Mouse (Mus musculus): ENCODE measurements around the gene Ctnna2. TPM values are rescaled to one million over a fixed set of nuclear protein-coding genes. Genes with fewer than 3 reads are reported as not detected.

Gene Ctnna2
- polyA plus RNA-seq, 1 experiment, result not detected

GRCm38 (mm10) chr6:77215322-77215721 is 764.2 kb downstream of the Ctnna2 start:
- TF ChIP-seq GATA1 (IDR thresholded peaks at IDR 0.05; ENCODE audit: low read length) (no peak), TAL1 (IDR thresholded peaks at IDR 0.05; ENCODE audit: low read length) (no peak)
- no peaks in the 10 kb centered on the region for H3K27me3 ChIP-seq (ENCODE audit: control insufficient read depth)
- no peaks in the 10 kb centered on the region for H3K4me1 ChIP-seq (ENCODE audit: control insufficient read depth)
- no peak overlapping the region for H3K4me3 ChIP-seq (replicated peaks)
- H3K36me3 ChIP-seq (ENCODE audit: control insufficient read depth), result no peaks in the 10 kb centered on the region
- no peaks in the 10 kb centered on the region for H3K9me3 ChIP-seq (ENCODE audit: control insufficient read depth, low read length)

GRCm38 (mm10) chr6:77213757-77214409 is 765.6 kb downstream of the Ctnna2 start:
- Histone ChIP-seq H3K9me3 (ENCODE audit: control insufficient read depth, low read length) (no peaks in the 10 kb centered on the region), H3K36me3 (ENCODE audit: control insufficient read depth) (no peaks in the 10 kb centered on the region), H3K4me1 (ENCODE audit: control insufficient read depth) (no peaks in the 10 kb centered on the region), H3K27me3 (ENCODE audit: control insufficient read depth) (no peaks in the 10 kb centered on the region), H3K4me3 (replicated peaks) (no peak overlapping the region)
- TF ChIP-seq GATA1 (IDR thresholded peaks at IDR 0.05; ENCODE audit: low read length) (no peak), TAL1 (IDR thresholded peaks at IDR 0.05; ENCODE audit: low read length) (no peak)

GRCm38 (mm10) chr6:77209929-77210328 is 769.6 kb downstream of the Ctnna2 start:
- no peaks in the 10 kb centered on the region for H3K27me3 ChIP-seq (ENCODE audit: control insufficient read depth)
- TF ChIP-seq TAL1 (IDR thresholded peaks at IDR 0.05; ENCODE audit: low read length), result no peak
- no peak for TF ChIP-seq GATA1 (IDR thresholded peaks at IDR 0.05; ENCODE audit: low read length)

GRCm38 (mm10) chr6:77209183-77209582 is 770.3 kb downstream of the Ctnna2 start:
- Histone ChIP-seq H3K4me1 (ENCODE audit: control insufficient read depth) (no peaks in the 10 kb centered on the region), H3K36me3 (ENCODE audit: control insufficient read depth) (no peaks in the 10 kb centered on the region), H3K27me3 (ENCODE audit: control insufficient read depth) (no peaks in the 10 kb centered on the region), H3K9me3 (ENCODE audit: control insufficient read depth, low read length) (no peaks in the 10 kb centered on the region), H3K4me3 (replicated peaks) (no peak overlapping the region)
- TF ChIP-seq GATA1 (IDR thresholded peaks at IDR 0.05; ENCODE audit: low read length), result no peak
- TF ChIP-seq TAL1 (IDR thresholded peaks at IDR 0.05; ENCODE audit: low read length), result no peak

More at GRCm38 (mm10) chr6:77209929-77210328, 769.6 kb downstream of the Ctnna2 start:
- no peaks in the 10 kb centered on the region for H3K4me1 ChIP-seq (ENCODE audit: control insufficient read depth)
- H3K9me3 ChIP-seq (ENCODE audit: control insufficient read depth, low read length), result no peaks in the 10 kb centered on the region
- H3K36me3 ChIP-seq (ENCODE audit: control insufficient read depth), result no peaks in the 10 kb centered on the region
- H3K4me3 ChIP-seq (replicated peaks), result no peak overlapping the region

GRCm38 (mm10) chr6:77199375-77199774 is 780.1 kb downstream of the Ctnna2 start:
- Histone ChIP-seq H3K4me3 (replicated peaks) (no peak overlapping the region), H3K27me3 (ENCODE audit: control insufficient read depth) (no peaks in the 10 kb centered on the region), H3K4me1 (ENCODE audit: control insufficient read depth) (no peaks in the 10 kb centered on the region), H3K9me3 (ENCODE audit: control insufficient read depth, low read length) (no peaks in the 10 kb centered on the region), H3K36me3 (ENCODE audit: control insufficient read depth) (no peaks in the 10 kb centered on the region)
- TF ChIP-seq TAL1 (IDR thresholded peaks at IDR 0.05; ENCODE audit: low read length) (no peak), GATA1 (IDR thresholded peaks at IDR 0.05; ENCODE audit: low read length) (no peak)

- H3K4me3 ChIP-seq (replicated peaks), result no peak overlapping the region
- H3K36me3 ChIP-seq (ENCODE audit: control insufficient read depth), result no peaks in the 10 kb centered on the region
- H3K27me3 ChIP-seq (ENCODE audit: control insufficient read depth), result no peaks in the 10 kb centered on the region
- TF ChIP-seq GATA1 (IDR thresholded peaks at IDR 0.05; ENCODE audit: low read length) (no peak), TAL1 (IDR thresholded peaks at IDR 0.05; ENCODE audit: low read length) (no peak)
- no peaks in the 10 kb centered on the region for H3K9me3 ChIP-seq (ENCODE audit: control insufficient read depth, low read length)
- no peaks in the 10 kb centered on the region for H3K4me1 ChIP-seq (ENCODE audit: control insufficient read depth)
Measured at GRCm38 (mm10) chr6:77196650-77197049, 782.8 kb downstream of the Ctnna2 start.

GRCm38 (mm10) chr6:77191635-77192034 is 787.9 kb downstream of the Ctnna2 start:
- no peaks in the 10 kb centered on the region for H3K36me3 ChIP-seq (ENCODE audit: control insufficient read depth)
- H3K9me3 ChIP-seq (ENCODE audit: control insufficient read depth, low read length), result no peaks in the 10 kb centered on the region
- H3K4me3 ChIP-seq (replicated peaks), result no peak overlapping the region
- no peaks in the 10 kb centered on the region for H3K27me3 ChIP-seq (ENCODE audit: control insufficient read depth)
- no peaks in the 10 kb centered on the region for H3K4me1 ChIP-seq (ENCODE audit: control insufficient read depth)
- TF ChIP-seq TAL1 (IDR thresholded peaks at IDR 0.05; ENCODE audit: low read length) (no peak), GATA1 (IDR thresholded peaks at IDR 0.05; ENCODE audit: low read length) (no peak)

- H3K9me3 ChIP-seq (ENCODE audit: control insufficient read depth, low read length), result no peaks in the 10 kb centered on the region
- H3K27me3 ChIP-seq (ENCODE audit: control insufficient read depth), result no peaks in the 10 kb centered on the region
- no peaks in the 10 kb centered on the region for H3K36me3 ChIP-seq (ENCODE audit: control insufficient read depth)
- H3K4me3 ChIP-seq (replicated peaks), result no peak overlapping the region
- H3K4me1 ChIP-seq (ENCODE audit: control insufficient read depth), result no peaks in the 10 kb centered on the region
- no peak for TF ChIP-seq TAL1 (IDR thresholded peaks at IDR 0.05; ENCODE audit: low read length)
- TF ChIP-seq GATA1 (IDR thresholded peaks at IDR 0.05; ENCODE audit: low read length), result no peak
Measured at GRCm38 (mm10) chr6:77188628-77189027, 790.9 kb downstream of the Ctnna2 start.

GRCm38 (mm10) chr6:77185751-77186150 is 793.7 kb downstream of the Ctnna2 start:
- Histone ChIP-seq H3K9me3 (ENCODE audit: control insufficient read depth, low read length) (no peaks in the 10 kb centered on the region), H3K27me3 (ENCODE audit: control insufficient read depth) (no peaks in the 10 kb centered on the region), H3K36me3 (ENCODE audit: control insufficient read depth) (no peaks in the 10 kb centered on the region), H3K4me1 (ENCODE audit: control insufficient read depth) (no peaks in the 10 kb centered on the region), H3K4me3 (replicated peaks) (no peak overlapping the region)
- TF ChIP-seq GATA1 (IDR thresholded peaks at IDR 0.05; ENCODE audit: low read length), result no peak
- no peak for TF ChIP-seq TAL1 (IDR thresholded peaks at IDR 0.05; ENCODE audit: low read length)

- H3K9me3 ChIP-seq (ENCODE audit: control insufficient read depth, low read length), result no peaks in the 10 kb centered on the region
- no peaks in the 10 kb centered on the region for H3K36me3 ChIP-seq (ENCODE audit: control insufficient read depth)
- no peaks in the 10 kb centered on the region for H3K27me3 ChIP-seq (ENCODE audit: control insufficient read depth)
- H3K4me3 ChIP-seq (replicated peaks), result no peak overlapping the region
- TF ChIP-seq GATA1 (IDR thresholded peaks at IDR 0.05; ENCODE audit: low read length) (no peak), TAL1 (IDR thresholded peaks at IDR 0.05; ENCODE audit: low read length) (no peak)
- no peaks in the 10 kb centered on the region for H3K4me1 ChIP-seq (ENCODE audit: control insufficient read depth)
Measured at GRCm38 (mm10) chr6:77184896-77185295, 794.6 kb downstream of the Ctnna2 start.

Data from erythroblast, embryonic 14.5 days (primary cell).